Mouse (Mus musculus) limb, embryonic 14.5 days (tissue): ENCODE data around the gene Mroh7. TPM values are rescaled to one million over a fixed set of nuclear protein-coding genes. Genes with fewer than 3 reads are reported as not detected.

Experiments used
- ATAC-seq: fragments of 200-750 bp; cut with Nextera tagmentation; 2 replicates; pipeline ENCODE4 v1.8.0; 2017; ENCODE audit warnings: low read depth, moderate number of reproducible peaks, moderate TSS enrichment; ENCODE audit not compliant: low FRiP score
- DNase-seq: peaks from one replicate; pipeline ENCODE4 v3.0.0-alpha.2; 2015; ENCODE audit warnings: low spot score
- H3K27ac ChIP-seq: fragments of 300-500 bp; sonication (generic); replicated peaks from 2 replicates; pipeline ENCODE4 v1.5.1; 2014; ENCODE audit warnings: low read depth, mild to moderate bottlenecking, low read length, moderate library complexity, mixed read lengths
- H3K27me3 ChIP-seq: fragments of 300-500 bp; sonication (generic); 2 replicates; pipeline ENCODE4 v1.6.1; 2014; ENCODE audit warnings: low read length, mixed read lengths; ENCODE audit not compliant: control insufficient read depth, insufficient read depth
- H3K36me3 ChIP-seq: fragments of 300-500 bp; sonication (generic); 2 replicates; pipeline ENCODE4 v1.6.1; 2014; ENCODE audit warnings: mild to moderate bottlenecking, low read length, moderate library complexity, mixed read lengths; ENCODE audit not compliant: control insufficient read depth, insufficient read depth
- H3K4me1 ChIP-seq: fragments of 300-500 bp; sonication (generic); 2 replicates; pipeline ENCODE4 v1.6.1; 2014; ENCODE audit warnings: antibody characterized with exemption, low read length, mixed read lengths; ENCODE audit not compliant: control insufficient read depth, insufficient read depth
- H3K4me2 ChIP-seq: fragments of 300-500 bp; sonication (generic); replicated peaks from 2 replicates; pipeline ENCODE4 v1.6.1; 2014; ENCODE audit warnings: low read depth, mild to moderate bottlenecking, low read length, moderate library complexity; ENCODE audit not compliant: severe bottlenecking
- H3K4me3 ChIP-seq: fragments of 300-500 bp; sonication (generic); replicated peaks from 2 replicates; pipeline ENCODE4 v1.5.1; 2014; ENCODE audit warnings: low read length
- H3K9ac ChIP-seq: fragments of 300-500 bp; sonication (generic); 2 replicates; pipeline ENCODE4 v1.6.1; 2014; ENCODE audit warnings: mild to moderate bottlenecking, low read depth, low read length, moderate library complexity; ENCODE audit not compliant: severe bottlenecking
- H3K9me3 ChIP-seq: fragments of 300-500 bp; sonication (generic); 2 replicates; pipeline ENCODE4 v1.6.1; 2016; ENCODE audit warnings: low read length; ENCODE audit not compliant: control insufficient read depth
- POLR2A ChIP-seq: fragments of 200-500 bp; IDR thresholded peaks from 2 replicates; pipeline ENCODE4 v1.8.0; 2012; ENCODE audit warnings: inconsistent platforms, mild to moderate bottlenecking, moderate library complexity, borderline replicate concordance; ENCODE audit not compliant: insufficient read depth, insufficient read length; ENCODE audit errors: extremely low read depth
- WGBS: fragments of 180-500 bp; shearing (Covaris S2); extraction: QIAGEN DNeasy Blood & Tissue Kit; methylation state at CpG from one replicate; pipeline ENCODE4 v1.1.7; 2014; 5-methylcytosine and 5-hydroxymethylcytosine counted together
- polyA plus RNA-seq, 2 experiments: library from polyadenylated mRNA; depleted of rRNA in 1 of 2; stranded (reverse) in 1 of 2; unstranded in 1 of 2; fragments of >200 nt; fragmentation: Nextera tagmentation in 1 of 2; extraction: Ambion mirVana in 1 of 2; gene quantifications; 2 replicates each; pipeline versions ENCODE4 v1.2.1 to v1.2.3; 2012 to 2014

Gene Mroh7
- polyA plus RNA-seq, 2 experiments = 0.63 to 2.8 TPM

GRCm38 (mm10) chr4:106664697-106665096 lies 66.0 kb downstream of the Mroh7 start:
- Histone ChIP-seq H3K27me3 (no peaks in the 10 kb centered on the region), H3K36me3 (peaks cover 95% of the 10 kb centered on the region), H3K9me3 (no peaks in the 10 kb centered on the region), H3K4me2 (no peak overlapping the region), H3K9ac (no peak overlapping the region), H3K27ac (no peak overlapping the region), H3K4me3 (no peak overlapping the region), H3K4me1 (no peaks in the 10 kb centered on the region)
- 83% methylated on average over 6 of the region's 6 CpGs for WGBS
- DNase-seq (no peak), ATAC-seq (no peak)
- TF ChIP-seq POLR2A = no peak

- Histone ChIP-seq H3K27ac (no peak overlapping the region), H3K4me2 (no peak overlapping the region), H3K4me3 (no peak overlapping the region), H3K36me3 (peaks cover 94% of the 10 kb centered on the region), H3K9ac (no peak overlapping the region), H3K9me3 (no peaks in the 10 kb centered on the region), H3K4me1 (no peaks in the 10 kb centered on the region), H3K27me3 (no peaks in the 10 kb centered on the region)
- ATAC-seq (no peak), DNase-seq (no peak)
- 77% methylated on average over 5 of the region's 5 CpGs for WGBS
- no peak for TF ChIP-seq POLR2A
Observed at GRCm38 (mm10) chr4:106663956-106664470, 66.7 kb downstream of the Mroh7 start.

- H3K4me2 ChIP-seq = no peak overlapping the region
- H3K9me3 ChIP-seq = no peaks in the 10 kb centered on the region
Observed at GRCm38 (mm10) chr4:106655681-106656080, 75.0 kb downstream of the Mroh7 start.

GRCm38 (mm10) chr4:106653051-106653450 lies 77.7 kb downstream of the Mroh7 start:
- Histone ChIP-seq H3K27ac (no peak overlapping the region), H3K36me3 (peaks cover 37% of the 10 kb centered on the region), H3K4me3 (no peak overlapping the region), H3K4me1 (peaks cover 7% of the 10 kb centered on the region), H3K9me3 (no peaks in the 10 kb centered on the region), H3K27me3 (no peaks in the 10 kb centered on the region), H3K9ac (peak overlapping the region; percentile 25; the same call in 1 of the 2 replicates), H3K4me2 (no peak overlapping the region)
- no peak for TF ChIP-seq POLR2A
- ATAC-seq (no peak), DNase-seq (no peak)
- 93% methylated on average over 15 of the region's 15 CpGs for WGBS

More at GRCm38 (mm10) chr4:106655681-106656080, 75.0 kb downstream of the Mroh7 start:
- DNase-seq = no peak
- Histone ChIP-seq H3K27ac (no peak overlapping the region), H3K4me3 (no peak overlapping the region), H3K9ac (no peak overlapping the region), H3K27me3 (no peaks in the 10 kb centered on the region), H3K4me1 (peaks cover 7% of the 10 kb centered on the region), H3K36me3 (peaks cover 52% of the 10 kb centered on the region)
- ATAC-seq = no peak
- 62% methylated on average over 10 of the region's 10 CpGs for WGBS
- TF ChIP-seq POLR2A = no peak

DNA sequence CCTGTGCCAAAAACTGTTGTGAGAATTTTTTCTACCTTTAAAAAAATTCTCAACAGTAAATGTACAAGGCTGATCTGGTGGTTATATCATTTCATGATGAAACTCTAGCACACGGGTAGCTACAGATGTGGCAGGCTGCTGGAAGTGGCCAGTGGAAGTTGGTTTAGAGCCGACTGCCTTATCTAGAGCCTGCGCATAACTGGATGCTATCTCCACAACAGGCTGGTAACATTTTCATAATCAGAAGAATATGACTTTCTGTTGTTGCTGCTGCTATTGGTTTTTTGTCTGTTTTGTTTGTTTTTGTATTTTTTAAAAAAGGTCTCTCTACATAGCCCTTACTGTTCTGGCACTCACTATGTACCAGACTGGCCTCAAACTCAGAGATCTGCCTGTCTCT lies 78.2 kb downstream of the Mroh7 start:
- WGBS = 85% methylated on average over 3 of the region's 3 CpGs
- no peak for ATAC-seq
- Histone ChIP-seq H3K9ac (no peak overlapping the region), H3K4me1 (peaks cover 7% of the 10 kb centered on the region), H3K27ac (no peak overlapping the region), H3K36me3 (peaks cover 36% of the 10 kb centered on the region), H3K4me3 (no peak overlapping the region), H3K9me3 (no peaks in the 10 kb centered on the region), H3K4me2 (no peak overlapping the region), H3K27me3 (no peaks in the 10 kb centered on the region)
- DNase-seq = no peak
- no peak for TF ChIP-seq POLR2A
